8 mouse cellular contexts compared by ENCODE assay signal in the genomic region with DNA sequence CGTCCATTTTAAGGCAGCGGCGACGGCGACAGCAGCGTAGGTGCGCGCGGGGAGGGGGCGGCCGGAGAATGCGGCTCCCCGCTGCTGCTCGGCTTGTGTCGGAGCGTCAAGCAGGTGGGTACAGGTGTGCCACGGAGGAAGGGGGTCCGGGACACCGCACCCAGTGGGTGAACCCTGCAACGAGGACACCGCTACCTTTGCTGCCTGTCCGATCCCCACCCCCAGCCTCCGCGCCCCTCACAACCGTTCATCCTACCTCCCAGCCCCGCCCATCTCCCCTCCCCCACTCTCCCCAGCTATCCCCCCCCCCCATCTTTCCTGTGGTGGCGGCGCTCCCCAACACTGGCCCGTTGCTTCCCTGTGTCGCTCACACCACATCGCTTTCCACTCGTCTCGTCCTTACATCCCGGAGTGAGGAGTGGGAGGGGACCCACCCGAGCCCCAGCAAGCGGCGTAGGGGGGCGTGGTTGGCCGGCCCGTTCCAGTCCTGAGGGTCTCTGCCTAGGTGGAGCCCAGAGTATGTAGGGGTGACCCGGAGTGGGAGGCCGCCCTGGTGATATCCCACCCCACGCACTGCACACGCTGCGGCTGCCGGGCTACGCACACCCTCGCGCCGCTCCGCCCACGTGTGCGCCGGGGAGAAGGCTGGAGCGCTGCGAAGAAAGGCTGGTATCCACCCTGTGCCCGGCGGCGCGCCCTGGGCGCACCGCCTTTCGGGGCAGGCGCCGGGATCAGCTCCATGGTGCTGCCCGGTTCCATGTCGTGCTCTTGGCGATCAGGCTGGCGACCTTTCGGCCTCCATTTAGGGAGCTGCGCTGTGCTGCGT. TPM values are rescaled to one million over a fixed set of nuclear protein-coding genes. Genes with fewer than 3 reads are reported as not detected.
DNase-seq lines count a peak whose midpoint lies in the region; ATAC-seq and TF ChIP-seq lines count a peak whose summit lies in the region.

No protein-coding gene starts in this region.

- peak overlapping the region; percentile 84 for H3K4me2 ChIP-seq in forebrain, embryonic 15.5 days (replicated peaks)
- H3K4me2 ChIP-seq in midbrain, embryonic 15.5 days = peak overlapping the region; percentile 77

- H3K4me3 ChIP-seq in thymus, adult 2 months (ENCODE audit: control insufficient read depth, insufficient read depth, low read length) = peak overlapping the region; percentile 48
- peak overlapping the region; percentile 83 for H3K4me3 ChIP-seq in forebrain, embryonic 15.5 days
- peak overlapping the region; percentile 66 for H3K4me3 ChIP-seq in midbrain, embryonic 15.5 days

- peaks cover 33% of the 10 kb centered on the region; the same call in 1 of the 2 replicates for H3K27me3 ChIP-seq in thymus, adult 2 months (ENCODE audit: control insufficient read depth, insufficient read depth, low read length)
- peaks cover 29% of the 10 kb centered on the region for H3K27me3 ChIP-seq in forebrain, embryonic 15.5 days
- peaks cover 31% of the 10 kb centered on the region for H3K27me3 ChIP-seq in midbrain, embryonic 15.5 days (replicated peaks)

- peaks cover 16% of the 10 kb centered on the region for H3K4me1 ChIP-seq in thymus, adult 2 months (replicated peaks; ENCODE audit: control insufficient read depth, insufficient read depth, low read length)
- H3K4me1 ChIP-seq in forebrain, embryonic 15.5 days = peaks cover 29% of the 10 kb centered on the region
- peaks cover 25% of the 10 kb centered on the region for H3K4me1 ChIP-seq in midbrain, embryonic 15.5 days

- ATAC-seq in forebrain, embryonic 15.5 days (replicated peaks) = peak; percentile 82
- peak; percentile 90 for ATAC-seq in midbrain, embryonic 15.5 days (replicated peaks)

- peak; percentile 30 to 31 for DNase-seq in adrenal gland, adult 18-20 months (ENCODE audit: low spot score in 2 of 2)
- DNase-seq in adrenal gland, adult 8-10 months = no peak
- peak; percentile 11 for DNase-seq in thymus, adult 2 months
- no peak for DNase-seq in thymus, postnatal 0 days (ENCODE audit: low spot score)
- peak; percentile 49 to 52 for DNase-seq in layer of hippocampus, postnatal 14 days (ENCODE audit: low spot score in 2 of 2)
- no peak for DNase-seq in ovary, postnatal 10 days (ENCODE audit: low spot score)

- no peak for TF ChIP-seq POLR2A in thymus, adult 2 months (IDR thresholded peaks at IDR 0.05; ENCODE audit: control insufficient read depth, extremely low read depth, insufficient read depth, low read length, poor library complexity)

- H3K27ac ChIP-seq in thymus, adult 2 months (ENCODE audit: control insufficient read depth, insufficient read depth, low read length) = no peak overlapping the region
- H3K27ac ChIP-seq in forebrain, embryonic 15.5 days (replicated peaks) = peak overlapping the region; percentile 76
- H3K27ac ChIP-seq in midbrain, embryonic 15.5 days = peak overlapping the region; percentile 87

- H3K9me3 ChIP-seq in forebrain, embryonic 15.5 days = no peaks in the 10 kb centered on the region
- H3K9me3 ChIP-seq in midbrain, embryonic 15.5 days = no peaks in the 10 kb centered on the region

- no peak for TF ChIP-seq CTCF in thymus, adult 2 months (IDR thresholded peaks at IDR 0.05; ENCODE audit: borderline replicate concordance, control insufficient read depth, extremely low read depth, insufficient read depth, low read length, poor library complexity)

- under 1% methylated on average over 71 of the region's 72 CpGs for WGBS in thymus, adult 2 months
- WGBS in forebrain, embryonic 15.5 days = under 1% methylated on average over 70 of the region's 72 CpGs
- under 1% methylated on average over 70 of the region's 72 CpGs for WGBS in midbrain, embryonic 15.5 days

- H3K9ac ChIP-seq in forebrain, embryonic 15.5 days (replicated peaks) = peak overlapping the region; percentile 78
- peak overlapping the region; percentile 80 for H3K9ac ChIP-seq in midbrain, embryonic 15.5 days

- H3K36me3 ChIP-seq in thymus, adult 2 months (ENCODE audit: control insufficient read depth, insufficient read depth, low read length) = no peaks in the 10 kb centered on the region
- H3K36me3 ChIP-seq in forebrain, embryonic 15.5 days = no peaks in the 10 kb centered on the region
- no peaks in the 10 kb centered on the region for H3K36me3 ChIP-seq in midbrain, embryonic 15.5 days (replicated peaks)

RNA-seq across cellular contexts. Expression of gene Wfs1, which starts 39.7 kb away (rescaled TPM):
- 100 to 1,000 TPM in 1 of 2 experiments, 10 to 100 TPM in 1; 28.0 to 133 TPM for total RNA-seq in adrenal gland, adult 18-20 months (2021)
- 100 to 1,000 TPM in 2 of 4 experiments, 10 to 100 TPM in 2; 36.1 to 156 (median 79.3) TPM for total RNA-seq in adrenal gland, adult 8-10 months (2022)
- 7.1 and 8.5 TPM in 2 replicates for polyA plus RNA-seq in thymus, adult 2 months (2012; rRNA removed)
- polyA plus RNA-seq in thymus, postnatal 0 days (2015; fragmentation: Nextera tagmentation; extraction: Ambion mirVana) = 2.2 and 2.3 TPM in 2 replicates
- polyA plus RNA-seq in forebrain, embryonic 15.5 days (2015; fragmentation: Nextera tagmentation; extraction: Ambion mirVana) = 5.3 and 6.1 TPM in 2 replicates
- total RNA-seq in layer of hippocampus, postnatal 14 days (2021) = 100 to 1,000 TPM; 115 to 126 TPM
- polyA plus RNA-seq in midbrain, embryonic 15.5 days (2015; fragmentation: Nextera tagmentation; extraction: Ambion mirVana) = 8.9 and 10.2 TPM in 2 replicates

RNA-seq across cellular contexts. Expression of gene Gm1043, which starts 56.5 kb away (rescaled TPM):
- total RNA-seq in adrenal gland, adult 18-20 months (2021) = under 1 TPM; 0.40 to 0.51 TPM
- total RNA-seq in adrenal gland, adult 8-10 months (2022) = 1 to 10 TPM in 2 of 4 experiments, under 1 TPM in 2; 0.44 to 1.7 (median 1.1) TPM
- polyA plus RNA-seq in thymus, adult 2 months (2012; rRNA removed) = 3.6 and 4.3 TPM in 2 replicates
- 0.22 and 0.27 TPM in 2 replicates for polyA plus RNA-seq in thymus, postnatal 0 days (2015; fragmentation: Nextera tagmentation; extraction: Ambion mirVana)
- polyA plus RNA-seq in forebrain, embryonic 15.5 days (2015; fragmentation: Nextera tagmentation; extraction: Ambion mirVana) = 2.3 and 2.6 TPM in 2 replicates
- 10 to 100 TPM; 17.5 to 21.6 TPM for total RNA-seq in layer of hippocampus, postnatal 14 days (2021)
- 2.6 and 2.8 TPM in 2 replicates for polyA plus RNA-seq in midbrain, embryonic 15.5 days (2015; fragmentation: Nextera tagmentation; extraction: Ambion mirVana)

Comparison
In these comparisons a context has a peak if more than half of its experiments do, and no peak if none do; other contexts are left out.
1. DNase-seq: peak in adrenal gland, adult 18-20 months (2 of 2), thymus, adult 2 months (single experiment) and layer of hippocampus, postnatal 14 days (2 of 2); none in adrenal gland, adult 8-10 months (single experiment), thymus, postnatal 0 days (single experiment) and ovary, postnatal 10 days (single experiment).
2. Peak in every context shown above with its lines, with median percentiles within 50 percentile points of each other: H3K4me3 ChIP-seq.